Mouse (Mus musculus): ENCODE data around the gene Nhlrc4. TPM values are rescaled to one million over a fixed set of nuclear protein-coding genes. Genes with fewer than 3 reads are reported as not detected.
A peak's percentile ranks its signal among the peaks of the same experiment; 100 is the strongest.

Gene Nhlrc4
- polyA plus RNA-seq, 1 experiment from 2014 or later, result not detected

GRCm38 (mm10) chr17:25919144-25919785 is 25.5 kb downstream of the Nhlrc4 start, which contains the start of gene Rab40c:
Gene Rab40c, minus strand, starts transcription at chr17:25919727.
- Histone ChIP-seq H3K27ac (replicated peaks in 1 of 2; ENCODE audit: control insufficient read depth in 1 of 2, insufficient read depth in 1 of 2, low read depth in 2 of 2, low read length in 2 of 2) (peak within 1 kb of the TSS; percentile 92 to 97), H3K27me3 (ENCODE audit: control insufficient read depth, insufficient read depth, low read length) (no peaks in the 10 kb centered on the region), H3K9ac (ENCODE audit: low read length) (peak within 1 kb of the TSS; percentile 93), H3K9me3 (ENCODE audit: control insufficient read depth, low read length) (no peaks in the 10 kb centered on the region), H3K4me1 (ENCODE audit: control insufficient read depth in 2 of 2, insufficient read depth in 2 of 2, low read length in 2 of 2) (peaks cover 2 to 27% of the 10 kb centered on the region in 2 experiments; a peak in 2 of 4 replicates), H3K36me3 (ENCODE audit: control insufficient read depth, insufficient read depth, low read length) (0 out of 2 replicates have a peak, but pooled peaks cover 12% of the 10 kb centered on the region), H3K4me2 (ENCODE audit: low read length) (peak within 1 kb of the TSS; percentile 91), H3K4me3 (ENCODE audit: control insufficient read depth in 1 of 2, insufficient read depth in 1 of 2, low read depth in 1 of 2, low read length in 2 of 2) (peak within 1 kb of the TSS; percentile 78 to 95)
- ATAC-seq (ENCODE audit: insufficient number of reproducible peaks, insufficient read depth, low FRiP score, low read depth), result peak; percentile 1; the same call in 1 of the 2 replicates
- WGBS, result under 1% methylated on average over 70 of the region's 78 CpGs

GRCm38 (mm10) chr17:25918037-25918750 is 26.6 kb downstream of the Nhlrc4 start:
- Histone ChIP-seq H3K9ac (ENCODE audit: low read length) (peak overlapping the region; percentile 93), H3K4me3 (ENCODE audit: control insufficient read depth in 1 of 2, insufficient read depth in 1 of 2, low read depth in 1 of 2, low read length in 2 of 2) (peak overlapping the region; percentile 78 to 95; a peak in 3 of 4 replicates), H3K4me1 (ENCODE audit: control insufficient read depth in 2 of 2, insufficient read depth in 2 of 2, low read length in 2 of 2) (peaks cover 8 to 38% of the 10 kb centered on the region in 2 experiments), H3K27me3 (ENCODE audit: control insufficient read depth, insufficient read depth, low read length) (no peaks in the 10 kb centered on the region), H3K9me3 (ENCODE audit: control insufficient read depth, low read length) (no peaks in the 10 kb centered on the region), H3K27ac (replicated peaks in 1 of 2; ENCODE audit: control insufficient read depth in 1 of 2, insufficient read depth in 1 of 2, low read depth in 2 of 2, low read length in 2 of 2) (no peak overlapping the region), H3K36me3 (ENCODE audit: control insufficient read depth, insufficient read depth, low read length) (0 out of 2 replicates have a peak, but pooled peaks cover 12% of the 10 kb centered on the region), H3K4me2 (ENCODE audit: low read length) (peak overlapping the region; percentile 91)
- no peak for ATAC-seq (ENCODE audit: insufficient number of reproducible peaks, insufficient read depth, low FRiP score, low read depth)
- 73% methylated on average over 9 of the region's 9 CpGs for WGBS

- no peaks in the 10 kb centered on the region for H3K27me3 ChIP-seq (ENCODE audit: control insufficient read depth, insufficient read depth, low read length)
- H3K27ac ChIP-seq (replicated peaks in 1 of 2; ENCODE audit: control insufficient read depth in 1 of 2, insufficient read depth in 1 of 2, low read depth in 2 of 2, low read length in 2 of 2), result no peak overlapping the region
- H3K36me3 ChIP-seq (ENCODE audit: control insufficient read depth, insufficient read depth, low read length), result 0 out of 2 replicates have a peak, but pooled peaks cover 14% of the 10 kb centered on the region
- H3K9me3 ChIP-seq (ENCODE audit: control insufficient read depth, low read length), result no peaks in the 10 kb centered on the region
- WGBS, result 78% methylated on average over 8 of the region's 8 CpGs
- ATAC-seq (ENCODE audit: insufficient number of reproducible peaks, insufficient read depth, low FRiP score, low read depth), result no peak
- H3K4me1 ChIP-seq (ENCODE audit: control insufficient read depth in 2 of 2, insufficient read depth in 2 of 2, low read length in 2 of 2), result peaks cover 9 to 40% of the 10 kb centered on the region in 2 experiments
- H3K4me2 ChIP-seq (ENCODE audit: low read length), result no peak overlapping the region
- H3K4me3 ChIP-seq (ENCODE audit: control insufficient read depth in 1 of 2, insufficient read depth in 1 of 2, low read depth in 1 of 2, low read length in 2 of 2), result no peak overlapping the region
- H3K9ac ChIP-seq (ENCODE audit: low read length), result no peak overlapping the region; the same call in 1 of the 2 replicates
These were observed 27.7 kb downstream of the Nhlrc4 start for GRCm38 (mm10) chr17:25916931-25917647.

GRCm38 (mm10) chr17:25914295-25914694 is 30.5 kb downstream of the Nhlrc4 start:
- no peak overlapping the region for H3K4me3 ChIP-seq (ENCODE audit: control insufficient read depth in 1 of 2, insufficient read depth in 1 of 2, low read depth in 1 of 2, low read length in 2 of 2)
- ATAC-seq (ENCODE audit: insufficient number of reproducible peaks, insufficient read depth, low FRiP score, low read depth), result no peak
- no peak overlapping the region; the same call in 1 of the 2 replicates for H3K4me2 ChIP-seq (ENCODE audit: low read length)
- H3K27me3 ChIP-seq (ENCODE audit: control insufficient read depth, insufficient read depth, low read length), result no peaks in the 10 kb centered on the region
- H3K9ac ChIP-seq (ENCODE audit: low read length), result no peak overlapping the region; the same call in 1 of the 2 replicates
- peak overlapping the region; percentile 21 to 46; a peak in 2 of 4 replicates for H3K27ac ChIP-seq (replicated peaks in 1 of 2; ENCODE audit: control insufficient read depth in 1 of 2, insufficient read depth in 1 of 2, low read depth in 2 of 2, low read length in 2 of 2)
- H3K4me1 ChIP-seq (ENCODE audit: control insufficient read depth in 2 of 2, insufficient read depth in 2 of 2, low read length in 2 of 2), result peaks cover 9 to 40% of the 10 kb centered on the region in 2 experiments
- 62% methylated on average over 4 of the region's 4 CpGs for WGBS
- H3K36me3 ChIP-seq (ENCODE audit: control insufficient read depth, insufficient read depth, low read length), result 0 out of 2 replicates have a peak, but pooled peaks cover 15% of the 10 kb centered on the region
- H3K9me3 ChIP-seq (ENCODE audit: control insufficient read depth, low read length), result no peaks in the 10 kb centered on the region

GRCm38 (mm10) chr17:25913877-25914275 is 30.9 kb downstream of the Nhlrc4 start:
- Histone ChIP-seq H3K4me2 (ENCODE audit: low read length) (peak overlapping the region; percentile 36), H3K9me3 (ENCODE audit: control insufficient read depth, low read length) (no peaks in the 10 kb centered on the region), H3K27me3 (ENCODE audit: control insufficient read depth, insufficient read depth, low read length) (no peaks in the 10 kb centered on the region), H3K4me1 (ENCODE audit: control insufficient read depth in 2 of 2, insufficient read depth in 2 of 2, low read length in 2 of 2) (peaks cover 9 to 39% of the 10 kb centered on the region in 2 experiments), H3K27ac (replicated peaks in 1 of 2; ENCODE audit: control insufficient read depth in 1 of 2, insufficient read depth in 1 of 2, low read depth in 2 of 2, low read length in 2 of 2) (peak overlapping the region; percentile 21 to 46; a peak in 2 of 4 replicates), H3K36me3 (ENCODE audit: control insufficient read depth, insufficient read depth, low read length) (0 out of 2 replicates have a peak, but pooled peaks cover 15% of the 10 kb centered on the region), H3K4me3 (ENCODE audit: control insufficient read depth in 1 of 2, insufficient read depth in 1 of 2, low read depth in 1 of 2, low read length in 2 of 2) (no peak overlapping the region), H3K9ac (ENCODE audit: low read length) (peak overlapping the region; percentile 51; the same call in 1 of the 2 replicates)
- 6% methylated on average over 1 of the region's 1 CpGs for WGBS
- no peak for ATAC-seq (ENCODE audit: insufficient number of reproducible peaks, insufficient read depth, low FRiP score, low read depth)

GRCm38 (mm10) chr17:25913186-25913876 is 31.4 kb downstream of the Nhlrc4 start:
- WGBS, result 63% methylated on average over 14 of the region's 14 CpGs
- no peak overlapping the region for H3K4me3 ChIP-seq (ENCODE audit: control insufficient read depth in 1 of 2, insufficient read depth in 1 of 2, low read depth in 1 of 2, low read length in 2 of 2)
- H3K27me3 ChIP-seq (ENCODE audit: control insufficient read depth, insufficient read depth, low read length), result no peaks in the 10 kb centered on the region
- peaks cover 8 to 33% of the 10 kb centered on the region in 2 experiments for H3K4me1 ChIP-seq (ENCODE audit: control insufficient read depth in 2 of 2, insufficient read depth in 2 of 2, low read length in 2 of 2)
- H3K27ac ChIP-seq (replicated peaks in 1 of 2; ENCODE audit: control insufficient read depth in 1 of 2, insufficient read depth in 1 of 2, low read depth in 2 of 2, low read length in 2 of 2), result peak overlapping the region; percentile 4 to 10; a peak in 1 of 4 replicates
- H3K4me2 ChIP-seq (ENCODE audit: low read length), result peak overlapping the region; percentile 36
- H3K9ac ChIP-seq (ENCODE audit: low read length), result peak overlapping the region; percentile 51; the same call in 1 of the 2 replicates
- 0 out of 2 replicates have a peak, but pooled peaks cover 15% of the 10 kb centered on the region for H3K36me3 ChIP-seq (ENCODE audit: control insufficient read depth, insufficient read depth, low read length)
- H3K9me3 ChIP-seq (ENCODE audit: control insufficient read depth, low read length), result no peaks in the 10 kb centered on the region
- no peak for ATAC-seq (ENCODE audit: insufficient number of reproducible peaks, insufficient read depth, low FRiP score, low read depth)

Data from heart, embryonic 14.5 days (tissue).